Mouse (Mus musculus) MEL (cell line): ENCODE measurements at regions not wholly inside any gene's neighbourhood (a gene's known extent, or its start where the extent isn't known, plus 50 kb on each side); places are given as distances from the start of the nearest gene placed in this dataset.

ENCODE experiments used
- DNase-seq: peaks from one replicate; pipeline ENCODE4 v3.0.0; 2011; ENCODE audit warnings: low read depth, low spot score
- H3K27ac ChIP-seq: 2 replicates; pipeline ENCODE4 v1.5.1; 2012; ENCODE audit warnings: low read depth, mild to moderate bottlenecking, control low read depth, low read length, moderate library complexity; ENCODE audit not compliant: control insufficient read depth
- H3K27me3 ChIP-seq, 2 experiments: fragments of 150-350 bp in 1 of 2; sonication (generic) in 1 of 2; 2 replicates each; pipeline ENCODE4 v1.6.1; 2012; ENCODE audit warnings: low read length in 2 of 2, mild to moderate bottlenecking in 2 of 2, improper control_type of control experiment in 1 of 2, moderate library complexity in 1 of 2; ENCODE audit not compliant: insufficient read depth in 2 of 2, control insufficient read depth in 1 of 2
- H3K36me3 ChIP-seq, 2 experiments: 2 replicates each; pipeline ENCODE4 v1.6.1; 2012 to 2014; ENCODE audit warnings: low read length in 2 of 2, improper control_type of control experiment in 1 of 2, inconsistent platforms in 1 of 2, mild to moderate bottlenecking in 1 of 2; ENCODE audit not compliant: insufficient read depth in 2 of 2, control insufficient read depth in 1 of 2
- H3K4me1 ChIP-seq, 2 experiments: fragments of 150-350 bp in 1 of 2; sonication (generic) in 1 of 2; 2 replicates each; pipeline ENCODE4 v1.6.1; 2012; ENCODE audit warnings: low read length in 2 of 2, improper control_type of control experiment in 1 of 2, mild to moderate bottlenecking in 1 of 2; ENCODE audit not compliant: insufficient read depth in 2 of 2, control insufficient read depth in 1 of 2
- H3K4me3 ChIP-seq, 2 experiments: fragments of 150-350 bp in 1 of 2; sonication (generic) in 1 of 2; 2 replicates each; pipeline ENCODE4 v1.5.1; 2012; ENCODE audit warnings: low read depth in 2 of 2, low read length in 2 of 2, mild to moderate bottlenecking in 2 of 2, moderate library complexity in 2 of 2, control low read depth in 1 of 2, improper control_type of control experiment in 1 of 2; ENCODE audit not compliant: control insufficient read depth in 1 of 2, insufficient read depth in 1 of 2
- H3K79me2 ChIP-seq: 2 replicates; pipeline ENCODE4 v1.6.1; 2012; ENCODE audit warnings: mild to moderate bottlenecking, low read length, moderate library complexity; ENCODE audit not compliant: control insufficient read depth, poor library complexity, insufficient read depth
- H3K9ac ChIP-seq: 2 replicates; pipeline ENCODE4 v1.6.1; 2012; ENCODE audit warnings: low read depth, mild to moderate bottlenecking, control low read depth, low read length, moderate library complexity; ENCODE audit not compliant: control insufficient read depth, poor library complexity, severe bottlenecking
- H3K9me3 ChIP-seq: fragments of 150-350 bp; sonication (generic); replicated peaks from 2 replicates; pipeline ENCODE4 v1.6.1; 2012; ENCODE audit warnings: mild to moderate bottlenecking, low read length, improper control_type of control experiment, moderate library complexity; ENCODE audit not compliant: insufficient read depth
- CHD2 ChIP-seq: IDR thresholded peaks from 2 replicates; pipeline ENCODE4 v1.6.1; 2011; ENCODE audit warnings: low read length, improper control_type of control experiment
- CTCF ChIP-seq, 3 experiments: IDR thresholded peaks in 2 of 3; conservative IDR thresholded peaks in 1 of 3; 2 replicates each; pipeline ENCODE4 v1.5.1; 2011 to 2012; ENCODE audit warnings: low read length in 3 of 3, low read depth in 2 of 3, mild to moderate bottlenecking in 2 of 3, improper control_type of control experiment in 1 of 3, inconsistent platforms in 1 of 3, mixed read lengths in 1 of 3, moderate library complexity in 1 of 3; ENCODE audit not compliant: control insufficient read depth in 1 of 3, insufficient read depth in 1 of 3, poor library complexity in 1 of 3, severe bottlenecking in 1 of 3
- ELF1 ChIP-seq: IDR thresholded peaks from 2 replicates; pipeline ENCODE4 v1.6.1; 2014; ENCODE audit warnings: low read depth, mild to moderate bottlenecking, inconsistent platforms, low read length, improper control_type of control experiment, moderate library complexity
- ETS1 ChIP-seq: IDR thresholded peaks from 2 replicates; pipeline ENCODE4 v1.6.1; 2012; ENCODE audit warnings: low read depth, mild to moderate bottlenecking, inconsistent platforms, low read length, improper control_type of control experiment, moderate library complexity
- GABPA ChIP-seq: IDR thresholded peaks from 2 replicates; pipeline ENCODE4 v1.6.1; 2012; ENCODE audit warnings: low read depth, mild to moderate bottlenecking, inconsistent platforms, low read length, improper control_type of control experiment, moderate library complexity
- HCFC1 ChIP-seq: IDR thresholded peaks from 2 replicates; pipeline ENCODE4 v1.6.1; 2012; ENCODE audit warnings: low read depth, mild to moderate bottlenecking, inconsistent platforms, low read length, improper control_type of control experiment, moderate library complexity
- JUND ChIP-seq: IDR thresholded peaks from 2 replicates; pipeline ENCODE4 v1.6.1; 2011; ENCODE audit warnings: low read depth, mild to moderate bottlenecking, improper control_type of control experiment, low read length
- MAFK ChIP-seq: IDR thresholded peaks from 2 replicates; pipeline ENCODE4 v1.6.1; 2011; ENCODE audit warnings: low read depth, mild to moderate bottlenecking, low read length, improper control_type of control experiment, borderline replicate concordance
- MAX ChIP-seq: IDR thresholded peaks from 2 replicates; pipeline ENCODE4 v1.6.1; 2011; ENCODE audit warnings: low read length, improper control_type of control experiment
- MAZ ChIP-seq: IDR thresholded peaks from 2 replicates; pipeline ENCODE4 v1.6.1; 2012; ENCODE audit warnings: low read depth, mild to moderate bottlenecking, inconsistent platforms, low read length, improper control_type of control experiment
- MEF2A ChIP-seq: IDR thresholded peaks from 2 replicates; pipeline ENCODE4 v1.6.1; 2014; ENCODE audit warnings: low read depth, mild to moderate bottlenecking, inconsistent platforms, low read length, improper control_type of control experiment; ENCODE audit not compliant: poor library complexity, insufficient replicate concordance, severe bottlenecking; ENCODE audit errors: extremely low read depth
- MYB ChIP-seq: IDR thresholded peaks from 2 replicates; pipeline ENCODE4 v1.6.1; 2011; ENCODE audit warnings: mild to moderate bottlenecking, low read depth, low read length, improper control_type of control experiment
- MYC ChIP-seq: IDR thresholded peaks from 2 replicates; pipeline ENCODE4 v1.6.1; 2011; ENCODE audit warnings: low read depth, mild to moderate bottlenecking, low read length, improper control_type of control experiment, moderate library complexity
- NRF1 ChIP-seq: IDR thresholded peaks from 2 replicates; pipeline ENCODE4 v1.6.1; 2014; ENCODE audit warnings: low read depth, mild to moderate bottlenecking, inconsistent platforms, low read length, improper control_type of control experiment, moderate library complexity; ENCODE audit not compliant: poor library complexity, insufficient read depth, severe bottlenecking
- POLR2A ChIP-seq, 2 experiments: IDR thresholded peaks; 2 replicates each; pipeline ENCODE4 v1.6.1; 2011 to 2012; ENCODE audit warnings: low read length in 2 of 2, mild to moderate bottlenecking in 2 of 2, control low read depth in 1 of 2, improper control_type of control experiment in 1 of 2, low read depth in 1 of 2, moderate library complexity in 1 of 2; ENCODE audit not compliant: control insufficient read depth in 1 of 2, insufficient read depth in 1 of 2, poor library complexity in 1 of 2
- POLR2AphosphoS2 ChIP-seq: IDR thresholded peaks from 2 replicates; pipeline ENCODE4 v1.6.1; 2011; ENCODE audit warnings: low read length, improper control_type of control experiment
- RAD21 ChIP-seq: IDR thresholded peaks from 2 replicates; pipeline ENCODE4 v1.6.1; 2011; ENCODE audit warnings: mild to moderate bottlenecking, low read depth, low read length, improper control_type of control experiment
- RCOR1 ChIP-seq: IDR thresholded peaks from 2 replicates; pipeline ENCODE4 v1.6.1; 2012; ENCODE audit warnings: low read depth, mild to moderate bottlenecking, inconsistent platforms, low read length, improper control_type of control experiment
- SMC3 ChIP-seq: IDR thresholded peaks from 2 replicates; pipeline ENCODE4 v1.6.1; 2011; ENCODE audit warnings: low read depth, low read length, improper control_type of control experiment
- TAL1 ChIP-seq: IDR thresholded peaks from 2 replicates; pipeline ENCODE4 v1.6.1; 2012; ENCODE audit warnings: mild to moderate bottlenecking, inconsistent platforms, low read length, moderate library complexity, mixed read lengths
- TBP ChIP-seq: IDR thresholded peaks from 2 replicates; pipeline ENCODE4 v1.8.0; 2011; ENCODE audit warnings: low read depth, low read length, improper control_type of control experiment
- UBTF ChIP-seq: IDR thresholded peaks from 2 replicates; pipeline ENCODE4 v1.6.1; 2012; ENCODE audit warnings: low read depth, mild to moderate bottlenecking, inconsistent platforms, low read length, improper control_type of control experiment, moderate library complexity, borderline replicate concordance; ENCODE audit not compliant: insufficient read depth
- USF1 ChIP-seq: IDR thresholded peaks from 2 replicates; pipeline ENCODE4 v1.6.1; 2014; ENCODE audit warnings: low read depth, mild to moderate bottlenecking, inconsistent platforms, low read length, improper control_type of control experiment, moderate library complexity
- USF2 ChIP-seq, 2 experiments: IDR thresholded peaks; 2 replicates each; pipeline ENCODE4 v1.6.1; 2011 to 2012; ENCODE audit warnings: improper control_type of control experiment in 2 of 2, low read length in 2 of 2, borderline replicate concordance in 1 of 2, inconsistent platforms in 1 of 2, low read depth in 1 of 2, mild to moderate bottlenecking in 1 of 2; ENCODE audit not compliant: insufficient read depth in 1 of 2
- ZC3H11A ChIP-seq: IDR thresholded peaks from 2 replicates; pipeline ENCODE4 v1.6.1; 2012; ENCODE audit warnings: low read depth, mild to moderate bottlenecking, inconsistent platforms, low read length, improper control_type of control experiment
- ZNF384 ChIP-seq: IDR thresholded peaks from 2 replicates; pipeline ENCODE4 v1.6.1; 2012; ENCODE audit warnings: low read depth, mild to moderate bottlenecking, inconsistent platforms, low read length, improper control_type of control experiment

GRCm38 (mm10) chr6:91579666-91580065 is 63.9 kb downstream of the Lsm3 start:
- Histone ChIP-seq H3K9ac (no peak overlapping the region), H3K36me3 (no peaks in the 10 kb centered on the region), H3K9me3 (no peaks in the 10 kb centered on the region), H3K27ac (no peak overlapping the region), H3K27me3 (peaks cover 0 to 3% of the 10 kb centered on the region in 2 experiments; a peak in 2 of 4 replicates), H3K4me1 (no peaks in the 10 kb centered on the region), H3K79me2 (no peaks in the 10 kb centered on the region), H3K4me3 (no peak overlapping the region)
- DNase-seq, result no peak
- TF ChIP-seq MAFK, result no peak

- peaks cover 0 to 3% of the 10 kb centered on the region in 2 experiments; a peak in 2 of 4 replicates for H3K27me3 ChIP-seq
- no peak for TF ChIP-seq MYC
- no peak for TF ChIP-seq CHD2
- TF ChIP-seq RCOR1, result no peak
- no peak for TF ChIP-seq USF1
- no peak for TF ChIP-seq RAD21
- TF ChIP-seq MAX, result no peak
- TF ChIP-seq SMC3, result no peak
- TF ChIP-seq ZC3H11A, result no peak
- no peak for TF ChIP-seq ETS1
- TF ChIP-seq GABPA, result no peak
- no peak for TF ChIP-seq TAL1
- no peak for TF ChIP-seq MAZ
- no peak for TF ChIP-seq ZNF384
- TF ChIP-seq MYB, result no peak
- no peak for TF ChIP-seq JUND
These were observed 64.9 kb downstream of the Lsm3 start for GRCm38 (mm10) chr6:91580607-91581006.

GRCm38 (mm10) chr6:91582338-91582737 is 66.6 kb downstream of the Lsm3 start:
- Histone ChIP-seq H3K36me3 (no peaks in the 10 kb centered on the region), H3K27ac (no peak overlapping the region), H3K9ac (no peak overlapping the region), H3K9me3 (no peaks in the 10 kb centered on the region), H3K79me2 (no peaks in the 10 kb centered on the region), H3K27me3 (peaks cover 3% of the 10 kb centered on the region in 2 experiments; a peak in 2 of 4 replicates), H3K4me3 (no peak overlapping the region), H3K4me1 (no peaks in the 10 kb centered on the region)
- no peak for DNase-seq
- TF ChIP-seq MAZ, result no peak
- no peak for TF ChIP-seq POLR2AphosphoS2
- TF ChIP-seq POLR2A (IDR thresholded peaks at IDR 0.05; ENCODE audit: control insufficient read depth in 1 of 2, insufficient read depth in 1 of 2, low read depth in 1 of 2, low read length in 2 of 2, poor library complexity in 1 of 2), result no peak
- no peak for TF ChIP-seq RAD21
- no peak for TF ChIP-seq CTCF (IDR thresholded peaks at IDR 0.05 in 2 of 3, conservative IDR thresholded peaks at IDR 0.05 in 1 of 3; ENCODE audit: control insufficient read depth in 1 of 3, insufficient read depth in 1 of 3, low read depth in 2 of 3, low read length in 3 of 3, poor library complexity in 1 of 3, severe bottlenecking in 1 of 3)
- TF ChIP-seq HCFC1, result no peak
- TF ChIP-seq ETS1, result no peak
- no peak for TF ChIP-seq ELF1
- TF ChIP-seq USF1, result no peak
- TF ChIP-seq MEF2A, result no peak
- TF ChIP-seq USF2 (IDR thresholded peaks at IDR 0.05; ENCODE audit: borderline replicate concordance in 1 of 2, insufficient read depth in 1 of 2, low read depth in 1 of 2, low read length in 2 of 2), result no peak
- no peak for TF ChIP-seq TAL1
- TF ChIP-seq MYC, result no peak
- TF ChIP-seq TBP, result no peak
- no peak for TF ChIP-seq NRF1
- TF ChIP-seq RCOR1, result no peak
- no peak for TF ChIP-seq CHD2
- TF ChIP-seq MYB, result no peak
- no peak for TF ChIP-seq UBTF

More at GRCm38 (mm10) chr6:91580607-91581006, 64.9 kb downstream of the Lsm3 start:
- no peak overlapping the region for H3K4me3 ChIP-seq
- no peak overlapping the region for H3K27ac ChIP-seq
- no peaks in the 10 kb centered on the region for H3K9me3 ChIP-seq
- no peaks in the 10 kb centered on the region for H3K79me2 ChIP-seq
- H3K36me3 ChIP-seq, result no peaks in the 10 kb centered on the region
- H3K9ac ChIP-seq, result no peak overlapping the region
- no peak for DNase-seq
- H3K4me1 ChIP-seq, result no peaks in the 10 kb centered on the region
